In genomic region chr15:79827778-79828210, GRCm38 (mm10) we compare ENCODE assay signal across 14 mouse cellular contexts. TPM values are rescaled to one million over a fixed set of nuclear protein-coding genes. Genes with fewer than 3 reads are reported as not detected.
DNase-seq lines count a peak whose midpoint lies in the region; ATAC-seq lines count a peak whose summit lies in the region.
"Had no signal": no experiment of that assay in that cellular context is flagged by ENCODE, and none has a peak within 500 bp of the region (broad histone marks: within the 10 kb centered on the region; RNA-seq: fewer than 3 reads in every experiment).

No protein-coding gene starts in this region.

- no peak for ATAC-seq in embryonic facial prominence, embryonic 13.5 days (ENCODE audit: insufficient number of reproducible peaks, insufficient read depth, low FRiP score, low TSS enrichment, low read depth)
- ATAC-seq in kidney, embryonic 15.5 days (replicated peaks; ENCODE audit: low FRiP score) = no peak
- ATAC-seq in hindbrain, embryonic 13.5 days (ENCODE audit: low FRiP score) = no peak
- ATAC-seq in midbrain, embryonic 14.5 days (ENCODE audit: low FRiP score, low TSS enrichment) = no peak

- 85% methylated on average over 11 of the region's 11 CpGs for WGBS in embryonic facial prominence, embryonic 13.5 days
- 90% methylated on average over 11 of the region's 11 CpGs for WGBS in embryonic facial prominence, embryonic 10.5 days
- WGBS in kidney, embryonic 15.5 days = 81% methylated on average over 11 of the region's 11 CpGs
- 79% methylated on average over 11 of the region's 11 CpGs for WGBS in hindbrain, embryonic 13.5 days
- 64% methylated on average over 11 of the region's 11 CpGs for WGBS in midbrain, embryonic 14.5 days

- no peak for DNase-seq in embryonic facial prominence, embryonic 10.5 days (ENCODE audit: low spot score)
- DNase-seq in kidney, postnatal 10 days = peak; percentile 34
- DNase-seq in midbrain, embryonic 14.5 days = no peak
- no peak for DNase-seq in adrenal gland, postnatal 14 days
- DNase-seq in left cerebral cortex, postnatal 25 days (ENCODE audit: low spot score in 2 of 2) = no peak
- DNase-seq: heart, adult 11 months; kidney, adult 8-10 months; lung, adult 18-20 months had no signal

- H3K9ac ChIP-seq in embryonic facial prominence, embryonic 13.5 days = 0 out of 2 replicates have a peak overlapping the region, but pooled peaks have one; percentile 51
- no peak overlapping the region for H3K9ac ChIP-seq in kidney, embryonic 15.5 days
- peak overlapping the region; percentile 63 for H3K9ac ChIP-seq in hindbrain, embryonic 13.5 days
- H3K9ac ChIP-seq in midbrain, embryonic 14.5 days (replicated peaks; ENCODE audit: low read length) = peak overlapping the region; percentile 36
- H3K9ac ChIP-seq: limb, embryonic 12.5 days had no signal

- peaks cover 73% of the 10 kb centered on the region for H3K4me1 ChIP-seq in embryonic facial prominence, embryonic 13.5 days
- H3K4me1 ChIP-seq in embryonic facial prominence, embryonic 10.5 days = peaks cover 71% of the 10 kb centered on the region
- peaks cover 80% of the 10 kb centered on the region for H3K4me1 ChIP-seq in kidney, embryonic 15.5 days
- H3K4me1 ChIP-seq in hindbrain, embryonic 13.5 days (replicated peaks) = peaks cover 90% of the 10 kb centered on the region
- peaks cover 67% of the 10 kb centered on the region for H3K4me1 ChIP-seq in midbrain, embryonic 14.5 days (ENCODE audit: control insufficient read depth, insufficient read depth, low read length)

- H3K9me3 ChIP-seq in embryonic facial prominence, embryonic 13.5 days = no peaks in the 10 kb centered on the region
- no peaks in the 10 kb centered on the region for H3K9me3 ChIP-seq in embryonic facial prominence, embryonic 10.5 days
- H3K9me3 ChIP-seq in kidney, embryonic 15.5 days (replicated peaks) = no peaks in the 10 kb centered on the region
- no peaks in the 10 kb centered on the region for H3K9me3 ChIP-seq in hindbrain, embryonic 13.5 days
- no peaks in the 10 kb centered on the region for H3K9me3 ChIP-seq in midbrain, embryonic 14.5 days (ENCODE audit: control insufficient read depth, low read length)
- H3K9me3 ChIP-seq: limb, embryonic 12.5 days had no signal

- 0 out of 2 replicates have a peak overlapping the region, but pooled peaks have one; percentile 24 for H3K4me2 ChIP-seq in embryonic facial prominence, embryonic 13.5 days
- H3K4me2 ChIP-seq in kidney, embryonic 15.5 days = no peak overlapping the region
- H3K4me2 ChIP-seq in hindbrain, embryonic 13.5 days = peak overlapping the region; percentile 46
- peak overlapping the region; percentile 37 for H3K4me2 ChIP-seq in midbrain, embryonic 14.5 days (ENCODE audit: low read length)

- H3K4me3 ChIP-seq in embryonic facial prominence, embryonic 13.5 days = no peak overlapping the region
- H3K4me3 ChIP-seq in embryonic facial prominence, embryonic 10.5 days = no peak overlapping the region; the same call in 1 of the 2 replicates
- H3K4me3 ChIP-seq in kidney, embryonic 15.5 days (replicated peaks) = no peak overlapping the region
- H3K4me3 ChIP-seq in hindbrain, embryonic 13.5 days = no peak overlapping the region
- H3K4me3 ChIP-seq in midbrain, embryonic 14.5 days (replicated peaks; ENCODE audit: low read depth, low read length) = no peak overlapping the region

- intact Hi-C loops in left cerebral cortex, postnatal 25 days (cut with DNase I) = no loop called here

- peaks cover 55% of the 10 kb centered on the region for H3K36me3 ChIP-seq in embryonic facial prominence, embryonic 13.5 days
- H3K36me3 ChIP-seq in embryonic facial prominence, embryonic 10.5 days (replicated peaks) = peaks cover 61% of the 10 kb centered on the region
- peaks cover 49% of the 10 kb centered on the region for H3K36me3 ChIP-seq in kidney, embryonic 15.5 days
- H3K36me3 ChIP-seq in hindbrain, embryonic 13.5 days = peaks cover 47% of the 10 kb centered on the region
- H3K36me3 ChIP-seq in midbrain, embryonic 14.5 days (ENCODE audit: control insufficient read depth, insufficient read depth, low read length) = peaks cover 53% of the 10 kb centered on the region

- no peaks in the 10 kb centered on the region for H3K27me3 ChIP-seq in embryonic facial prominence, embryonic 13.5 days
- no peaks in the 10 kb centered on the region for H3K27me3 ChIP-seq in embryonic facial prominence, embryonic 10.5 days (replicated peaks; ENCODE audit: low read depth, poor library complexity, severe bottlenecking)
- no peaks in the 10 kb centered on the region for H3K27me3 ChIP-seq in kidney, embryonic 15.5 days
- H3K27me3 ChIP-seq in hindbrain, embryonic 13.5 days = no peaks in the 10 kb centered on the region
- no peaks in the 10 kb centered on the region for H3K27me3 ChIP-seq in midbrain, embryonic 14.5 days (ENCODE audit: control insufficient read depth, insufficient read depth, low read length)
- H3K27me3 ChIP-seq: limb, embryonic 12.5 days had no signal

- H3K27ac ChIP-seq in embryonic facial prominence, embryonic 13.5 days = no peak overlapping the region
- no peak overlapping the region for H3K27ac ChIP-seq in embryonic facial prominence, embryonic 10.5 days (replicated peaks)
- no peak overlapping the region for H3K27ac ChIP-seq in kidney, embryonic 15.5 days
- 0 out of 2 replicates have a peak overlapping the region, but pooled peaks have one; percentile 48 for H3K27ac ChIP-seq in hindbrain, embryonic 13.5 days
- H3K27ac ChIP-seq in midbrain, embryonic 14.5 days (replicated peaks; ENCODE audit: low read depth, low read length) = 0 out of 2 replicates have a peak overlapping the region, but pooled peaks have one; percentile 52
- H3K27ac ChIP-seq: limb, embryonic 12.5 days had no signal

RNA-seq across cellular contexts. Expression of gene Npcd, which starts 6.2 kb away (rescaled TPM):
- polyA plus RNA-seq in embryonic facial prominence, embryonic 13.5 days (2015; fragmentation: Nextera tagmentation; extraction: Ambion mirVana) = 0.32 and 0.39 TPM in 2 replicates
- not detected in 2 replicates for polyA plus RNA-seq in embryonic facial prominence, embryonic 10.5 days (2016; fragmentation: Nextera tagmentation; extraction: Ambion mirVana)
- not detected in 2 replicates for polyA plus RNA-seq in kidney, embryonic 15.5 days (2015; fragmentation: Nextera tagmentation; extraction: Ambion mirVana)
- 0.34 and 0.51 TPM in 2 replicates for polyA plus RNA-seq in hindbrain, embryonic 13.5 days (2015; fragmentation: Nextera tagmentation; extraction: Ambion mirVana)
- 0.26 TPM in 1 of 2 replicates, not detected in the other for polyA plus RNA-seq in midbrain, embryonic 14.5 days (2014; fragmentation: Nextera tagmentation; extraction: Ambion mirVana)
- total RNA-seq in adrenal gland, postnatal 14 days (2021) = 0.71 and 0.96 TPM in 2 replicates
- 10 to 100 TPM; 11.1 to 20.1 TPM for total RNA-seq in left cerebral cortex, postnatal 25 days (2021)
- total RNA-seq: megakaryocyte progenitor cell, adult 5-6 weeks had no signal
- polyA plus RNA-seq: limb, embryonic 12.5 days; neural tube, embryonic 11.5 days had no signal

RNA-seq across cellular contexts. Expression of gene Cbx6, which starts 6.7 kb away (rescaled TPM):
- polyA plus RNA-seq in embryonic facial prominence, embryonic 13.5 days (2015; fragmentation: Nextera tagmentation; extraction: Ambion mirVana) = 54.7 and 56.7 TPM in 2 replicates
- 16.1 and 18.1 TPM in 2 replicates for polyA plus RNA-seq in embryonic facial prominence, embryonic 10.5 days (2016; fragmentation: Nextera tagmentation; extraction: Ambion mirVana)
- polyA plus RNA-seq in kidney, embryonic 15.5 days (2015; fragmentation: Nextera tagmentation; extraction: Ambion mirVana) = 45.5 and 50.4 TPM in 2 replicates
- polyA plus RNA-seq in hindbrain, embryonic 13.5 days (2015; fragmentation: Nextera tagmentation; extraction: Ambion mirVana) = 50.2 and 52.6 TPM in 2 replicates
- polyA plus RNA-seq in midbrain, embryonic 14.5 days (2014; fragmentation: Nextera tagmentation; extraction: Ambion mirVana) = 46.7 and 52.1 TPM in 2 replicates
- 60.1 and 64.8 TPM in 2 replicates for total RNA-seq in adrenal gland, postnatal 14 days (2021)
- 100 to 1,000 TPM; 445 to 462 TPM for total RNA-seq in left cerebral cortex, postnatal 25 days (2021)

RNA-seq across cellular contexts. Expression of gene Nptxr, which starts 23.2 kb away (rescaled TPM):
- polyA plus RNA-seq in embryonic facial prominence, embryonic 13.5 days (2015; fragmentation: Nextera tagmentation; extraction: Ambion mirVana) = 4.7 and 5.4 TPM in 2 replicates
- 1.8 and 2.2 TPM in 2 replicates for polyA plus RNA-seq in embryonic facial prominence, embryonic 10.5 days (2016; fragmentation: Nextera tagmentation; extraction: Ambion mirVana)
- polyA plus RNA-seq in kidney, embryonic 15.5 days (2015; fragmentation: Nextera tagmentation; extraction: Ambion mirVana) = 2.0 and 2.4 TPM in 2 replicates
- 21.0 and 21.4 TPM in 2 replicates for polyA plus RNA-seq in hindbrain, embryonic 13.5 days (2015; fragmentation: Nextera tagmentation; extraction: Ambion mirVana)
- polyA plus RNA-seq in midbrain, embryonic 14.5 days (2014; fragmentation: Nextera tagmentation; extraction: Ambion mirVana) = 17.8 and 42.5 TPM in 2 replicates
- 7.0 and 8.4 TPM in 2 replicates for total RNA-seq in adrenal gland, postnatal 14 days (2021)
- total RNA-seq in left cerebral cortex, postnatal 25 days (2021) = 100 to 1,000 TPM; 898 to 921 TPM

RNA-seq across cellular contexts. Expression of gene Dnal4, which starts 50.1 kb away (rescaled TPM):
- 69.2 and 74.4 TPM in 2 replicates for polyA plus RNA-seq in embryonic facial prominence, embryonic 13.5 days (2015; fragmentation: Nextera tagmentation; extraction: Ambion mirVana)
- polyA plus RNA-seq in embryonic facial prominence, embryonic 10.5 days (2016; fragmentation: Nextera tagmentation; extraction: Ambion mirVana) = 66.3 and 68.6 TPM in 2 replicates
- 58.3 and 67.4 TPM in 2 replicates for polyA plus RNA-seq in kidney, embryonic 15.5 days (2015; fragmentation: Nextera tagmentation; extraction: Ambion mirVana)
- polyA plus RNA-seq in hindbrain, embryonic 13.5 days (2015; fragmentation: Nextera tagmentation; extraction: Ambion mirVana) = 83.5 and 84.9 TPM in 2 replicates
- 77.8 and 83.8 TPM in 2 replicates for polyA plus RNA-seq in midbrain, embryonic 14.5 days (2014; fragmentation: Nextera tagmentation; extraction: Ambion mirVana)
- 16.6 and 20.1 TPM in 2 replicates for total RNA-seq in adrenal gland, postnatal 14 days (2021)
- 10 to 100 TPM; 46.7 to 54.9 TPM for total RNA-seq in left cerebral cortex, postnatal 25 days (2021)

Comparison
In these comparisons a context has a peak if more than half of its experiments do, and no peak if none do; other contexts are left out.
1. H3K27ac ChIP-seq: peak in hindbrain, embryonic 13.5 days (single experiment) and midbrain, embryonic 14.5 days (single experiment); none in embryonic facial prominence, embryonic 13.5 days (single experiment), embryonic facial prominence, embryonic 10.5 days (single experiment) and kidney, embryonic 15.5 days (single experiment).